Mouse (Mus musculus): ENCODE data around the gene Mbnl2.

DNA sequence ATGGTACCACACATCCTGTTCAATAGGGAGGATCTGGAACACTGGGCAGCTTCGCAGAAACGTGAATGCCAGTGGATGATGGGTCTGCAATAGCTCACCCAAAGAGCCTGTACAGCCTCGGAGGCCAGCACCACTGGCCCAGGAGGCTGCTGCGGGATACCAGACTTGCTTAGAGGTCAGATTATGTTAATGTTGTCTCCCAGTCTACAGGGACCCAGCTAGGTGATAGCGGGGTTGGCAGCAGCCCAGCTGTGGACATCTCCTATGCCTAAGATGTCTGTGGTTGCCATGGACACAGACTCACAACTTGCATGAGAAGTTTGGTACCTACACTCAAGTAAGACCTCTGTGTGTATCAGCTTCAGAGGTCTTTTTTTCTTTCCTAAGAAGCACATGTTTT is 9.0 kb downstream of the Mbnl2 start:
- TF ChIP-seq NELFE (IDR thresholded peaks at IDR 0.05; ENCODE audit: low read depth, low read length) (no peak), ZMIZ1 (IDR thresholded peaks at IDR 0.05; ENCODE audit: low read depth, low read length) (no peak), POLR2A (IDR thresholded peaks at IDR 0.05; ENCODE audit: control insufficient read depth in 1 of 2, insufficient read depth in 1 of 2, low read depth in 1 of 2, low read length in 2 of 2, poor library complexity in 1 of 2) (no peak), MAX (IDR thresholded peaks at IDR 0.05; ENCODE audit: low read length) (no peak), CTCF (IDR thresholded peaks at IDR 0.05 in 2 of 3, conservative IDR thresholded peaks at IDR 0.05 in 1 of 3; ENCODE audit: control insufficient read depth in 1 of 3, insufficient read depth in 1 of 3, low read depth in 2 of 3, low read length in 3 of 3, poor library complexity in 1 of 3, severe bottlenecking in 1 of 3) (no peak), MXI1 (IDR thresholded peaks at IDR 0.05; ENCODE audit: low read depth, low read length) (no peak)

All from MEL (cell line).